Mouse (Mus musculus): Measurements from ENCODE around the gene Fbxo31.
A peak's percentile ranks its signal among the peaks of the same experiment; 100 is the strongest.

GRCm38 (mm10) chr8:121588750-121589149 lies 10.1 kb upstream of the Fbxo31 start:
- TF ChIP-seq USF2 (IDR thresholded peaks at IDR 0.05; ENCODE audit: borderline replicate concordance in 1 of 2, insufficient read depth in 1 of 2, low read depth in 1 of 2, low read length in 2 of 2) = no peak
- peak; percentile 79 for TF ChIP-seq GATA1 (IDR thresholded peaks at IDR 0.05; ENCODE audit: low read depth, low read length)
- TF ChIP-seq E2F4 (IDR thresholded peaks at IDR 0.05; ENCODE audit: borderline replicate concordance, low read depth, low read length) = no peak
- no peak for TF ChIP-seq GABPA (IDR thresholded peaks at IDR 0.05; ENCODE audit: low read depth, low read length)

All from MEL (cell line).